Mouse (Mus musculus) CD4-positive, CD25-positive, alpha-beta regulatory T cell (primary cell): ENCODE data around the gene Atf1. TPM values are rescaled to one million over a fixed set of nuclear protein-coding genes. Genes with fewer than 3 reads are reported as not detected.

Experiments
- polyA plus RNA-seq: library from polyadenylated mRNA; unstranded; fragments of 100-300 nt; shearing (Covaris generic); gene quantifications from one replicate; pipeline ENCODE4 v1.2.1, GENCODE M21; 2017

The Atf1 gene
- polyA plus RNA-seq = 54.5 TPM

DNA sequence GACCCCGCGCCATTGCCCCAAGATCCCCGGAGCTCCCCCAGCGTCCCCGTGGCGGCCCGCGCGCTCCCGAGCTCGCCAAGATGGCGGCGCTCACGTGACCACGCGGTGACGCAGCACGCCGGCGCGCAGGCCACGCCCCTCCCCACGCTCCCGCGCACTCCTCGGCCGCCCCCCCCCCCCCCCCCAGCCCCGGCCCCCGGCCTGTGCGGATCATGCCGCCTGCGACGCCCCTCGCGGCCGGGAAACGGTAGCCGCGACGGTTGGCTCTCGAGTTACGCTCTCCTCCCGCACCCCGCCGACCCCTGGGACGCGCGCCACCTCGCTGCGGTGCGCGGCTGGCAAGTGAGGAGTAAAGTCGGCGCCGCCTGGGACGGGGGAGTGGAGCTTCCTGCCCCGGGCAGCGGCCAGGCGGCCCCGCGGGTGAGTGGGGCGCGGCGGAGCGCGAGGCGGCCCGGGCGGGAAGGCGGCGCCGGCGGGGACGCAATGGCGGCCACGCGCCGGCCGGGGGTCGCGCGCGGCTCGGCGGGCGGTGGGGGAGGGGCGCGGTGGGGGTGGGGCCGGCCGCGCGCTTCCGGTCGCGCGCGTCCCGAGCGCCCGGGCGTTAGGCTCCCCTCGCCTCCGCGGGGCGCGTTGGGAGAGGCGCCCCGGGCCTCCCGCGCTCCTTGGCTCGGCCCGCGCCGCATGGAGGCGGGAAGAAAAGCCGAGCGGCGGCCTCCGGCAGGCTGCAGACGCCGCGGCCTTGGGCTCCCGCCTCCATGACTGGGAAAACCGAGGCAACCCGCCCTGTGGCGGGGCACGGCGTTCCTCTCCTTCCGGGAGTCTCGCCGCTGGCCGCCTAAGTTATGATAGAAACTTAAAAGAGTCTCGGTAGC, at the start of gene Atf1:
TSS of gene Atf1 (plus strand) at position 157 of the 872 bp plus-strand sequence.

DNA sequence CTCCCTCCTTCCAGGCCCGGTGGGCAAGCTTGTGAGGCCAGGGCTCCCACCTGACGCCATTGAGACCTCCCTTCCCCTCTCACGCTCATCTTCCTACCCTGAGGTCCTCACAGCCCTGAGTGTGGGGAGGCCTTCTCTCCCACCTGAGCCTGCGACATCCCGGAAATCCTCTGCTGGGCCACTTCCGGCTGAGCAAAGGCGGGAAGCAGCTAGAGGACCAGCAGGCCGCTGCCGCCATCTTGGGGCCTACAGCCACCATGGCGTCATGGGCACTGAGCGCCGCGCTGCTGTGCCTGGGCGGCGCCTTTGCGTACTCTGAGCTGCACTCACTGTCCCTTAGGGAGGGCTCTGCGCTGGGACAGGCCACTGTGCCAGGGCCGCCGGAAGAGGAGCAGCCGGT, 53.0 kb downstream of the Atf1 start, which contains the start of gene Tmprss12:
TSS of gene Tmprss12 (plus strand) at position 212 of the 400 bp plus-strand sequence.

DNA sequence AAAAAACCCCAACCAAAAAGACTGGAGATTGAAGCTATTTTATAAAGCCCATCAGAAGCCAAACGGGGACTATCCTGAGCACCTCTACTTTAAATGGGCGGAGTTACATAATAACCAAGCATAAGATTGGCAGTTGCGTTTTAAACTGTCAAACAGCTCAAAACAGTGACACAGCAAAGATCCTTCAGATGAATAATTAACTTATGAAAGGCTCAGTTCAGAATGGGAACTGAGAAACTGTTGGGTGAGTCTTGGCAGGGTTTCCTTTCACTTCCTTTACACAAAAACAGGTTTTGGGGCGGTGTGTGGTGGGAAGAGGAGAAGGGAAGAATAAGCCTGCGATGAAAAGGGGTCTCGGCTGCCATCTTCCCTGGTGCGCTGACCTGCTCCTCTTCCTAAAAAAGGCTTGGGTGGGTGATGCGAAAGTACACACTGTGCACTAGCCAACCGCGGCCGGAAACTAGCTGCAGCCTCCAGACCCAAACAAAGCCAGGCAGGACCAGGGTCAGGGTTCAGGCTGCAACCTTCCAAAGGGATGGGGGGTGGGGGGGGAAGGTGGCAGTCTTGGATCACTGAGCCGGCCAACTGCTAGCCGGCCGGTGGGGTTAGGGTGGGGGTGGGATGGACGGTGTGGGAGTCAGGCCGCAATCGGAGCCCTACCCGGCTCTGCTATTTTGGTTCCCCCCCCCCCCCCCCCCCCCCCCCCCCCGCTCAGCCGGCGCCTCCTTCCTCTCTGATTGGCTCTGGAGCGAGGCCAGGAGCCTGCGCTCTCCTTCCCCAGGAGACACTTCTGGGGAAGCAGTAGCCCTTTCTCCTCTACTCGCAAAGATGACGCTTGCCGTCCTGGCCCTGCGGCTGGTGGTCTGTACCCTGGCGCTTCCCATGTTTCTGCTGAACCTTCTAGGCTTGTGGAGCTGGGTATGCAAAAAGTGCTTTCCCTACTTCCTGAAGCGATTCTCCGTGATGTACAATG, 76.7 kb downstream of the Atf1 start, which contains the start of gene Mettl7a1:
TSS of gene Mettl7a1 (plus strand) at position 122 of the 973 bp plus-strand sequence.

Other genes starting within 250 kb of the Atf1 start
- 31.5 TPM for gene Dip2b, start 189.2 kb upstream of the Atf1 start, polyA plus RNA-seq
- gene Tmprss12, start 53.0 kb downstream of the Atf1 start, polyA plus RNA-seq = not detected
- gene Mettl7a1, start 76.3 kb downstream of the Atf1 start, polyA plus RNA-seq = 5.6 TPM
- not detected for gene Mettl7a3, start 107.1 kb downstream of the Atf1 start, polyA plus RNA-seq
- gene Methig1, start 125.3 kb downstream of the Atf1 start, polyA plus RNA-seq = 0.13 TPM
- not detected for gene Mettl7a2, start 125.4 kb downstream of the Atf1 start, polyA plus RNA-seq
- not detected for gene Higd1c, start 136.7 kb downstream of the Atf1 start, polyA plus RNA-seq
- 0.22 TPM for gene Gm5475, start 194.3 kb downstream of the Atf1 start, polyA plus RNA-seq
- gene Slc11a2, start 197.3 kb downstream of the Atf1 start, polyA plus RNA-seq = 31.7 TPM
- gene Letmd1, start 241.2 kb downstream of the Atf1 start, polyA plus RNA-seq = 49.7 TPM